Mouse (Mus musculus) retina, postnatal 7 days (tissue): ENCODE results near the gene Pde3a.
"Not testable (repeated sequence)": the region's sequence is repeated elsewhere in the genome, so short reads cannot be mapped to it uniquely, and the experiment has no call there.

Experiments used
- DNase-seq: peaks from one replicate; pipeline ENCODE4 v3.0.0-alpha.2; 2012; ENCODE audit warnings: low read depth, low spot score

Pde3a gene

GRCm38 (mm10) chr6:141327134-141327533 lies 78.1 kb downstream of the Pde3a start:
- DNase-seq = not testable (repeated sequence)

DNA sequence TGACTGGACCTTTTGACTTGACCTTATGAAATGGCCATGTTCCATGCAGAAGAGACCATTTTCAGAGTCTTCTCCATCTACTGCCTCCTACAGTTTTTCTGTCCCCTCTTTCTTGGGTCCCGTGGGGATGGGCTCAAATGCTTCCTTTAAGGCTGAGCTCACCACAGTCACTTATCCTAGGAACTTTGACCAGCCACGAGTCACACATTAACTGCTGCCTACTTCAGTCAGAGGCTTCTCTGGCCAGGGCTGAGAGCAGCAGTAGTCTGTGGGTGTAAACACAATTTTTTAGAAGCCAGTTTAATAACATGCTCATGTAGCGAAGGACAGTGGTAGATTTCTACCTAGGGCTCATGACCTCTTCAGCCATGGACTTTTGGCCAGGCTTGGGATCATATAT lies 79.0 kb downstream of the Pde3a start:
- DNase-seq = no peak

- DNase-seq = no peak
Measured at GRCm38 (mm10) chr6:141331464-141331863, 82.4 kb downstream of the Pde3a start.

- DNase-seq = no peak
Measured at GRCm38 (mm10) chr6:141332613-141333165, 83.6 kb downstream of the Pde3a start.

DNA sequence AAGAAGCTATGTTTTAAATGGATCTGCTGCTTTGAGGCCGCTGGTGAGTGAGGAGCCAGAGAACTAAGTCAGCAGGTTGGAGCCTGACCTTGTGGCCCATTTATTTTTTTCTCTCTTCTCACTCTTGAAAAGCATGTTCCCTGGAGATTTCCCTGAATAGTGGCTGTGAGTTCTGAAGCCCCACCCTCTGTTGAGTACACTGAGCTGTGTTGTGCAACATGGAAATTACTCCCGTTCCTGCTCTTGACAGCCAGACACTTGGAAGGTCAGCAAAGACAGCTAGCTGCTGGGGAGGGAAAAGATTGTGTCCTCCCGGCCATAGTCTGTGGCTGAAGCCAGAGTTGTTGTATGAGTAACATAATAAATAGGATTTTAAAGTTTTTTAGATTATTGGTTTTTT lies 84.2 kb downstream of the Pde3a start:
- no peak for DNase-seq

GRCm38 (mm10) chr6:141335878-141336277 lies 86.8 kb downstream of the Pde3a start:
- no peak for DNase-seq

DNA sequence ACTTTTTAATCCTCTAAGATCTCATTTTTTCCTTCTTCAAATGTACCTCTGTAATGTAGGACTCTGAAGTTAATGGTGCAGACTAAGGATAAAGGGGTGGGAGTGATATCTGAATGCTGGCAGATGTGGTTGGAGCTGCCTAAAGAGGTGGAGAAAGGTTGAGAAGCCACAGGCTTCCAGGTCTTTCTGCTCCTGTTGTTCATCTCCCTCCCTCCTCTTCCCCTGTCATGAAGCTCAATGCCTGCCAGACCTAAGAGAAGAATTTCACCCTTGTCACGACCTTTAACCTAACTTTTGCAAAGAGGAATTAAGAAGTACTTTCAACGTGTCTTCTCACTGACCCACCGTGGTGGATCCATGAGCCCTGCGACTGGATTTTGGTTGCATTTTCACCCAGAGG lies 87.4 kb downstream of the Pde3a start:
- DNase-seq = no peak

DNA sequence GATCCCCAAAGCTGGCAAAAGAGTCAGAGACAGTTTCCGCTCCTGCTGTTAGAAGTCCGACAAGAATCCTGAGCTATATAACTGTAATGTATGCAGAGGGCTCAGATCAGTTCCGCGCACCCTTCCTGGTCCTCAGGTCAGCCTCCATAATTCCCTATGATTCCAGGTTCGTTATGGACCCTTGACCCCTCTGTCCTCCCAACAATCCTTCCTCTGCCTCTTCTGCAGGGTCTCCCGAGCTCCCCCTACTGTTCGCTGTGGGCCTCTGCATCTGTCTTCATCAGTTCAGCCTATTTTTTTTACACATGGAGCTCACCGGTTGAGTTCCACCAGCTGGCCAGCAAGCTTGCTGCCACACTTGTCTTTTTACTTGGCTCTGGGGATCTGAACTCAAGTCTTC lies 88.6 kb downstream of the Pde3a start:
- DNase-seq = no peak

DNA sequence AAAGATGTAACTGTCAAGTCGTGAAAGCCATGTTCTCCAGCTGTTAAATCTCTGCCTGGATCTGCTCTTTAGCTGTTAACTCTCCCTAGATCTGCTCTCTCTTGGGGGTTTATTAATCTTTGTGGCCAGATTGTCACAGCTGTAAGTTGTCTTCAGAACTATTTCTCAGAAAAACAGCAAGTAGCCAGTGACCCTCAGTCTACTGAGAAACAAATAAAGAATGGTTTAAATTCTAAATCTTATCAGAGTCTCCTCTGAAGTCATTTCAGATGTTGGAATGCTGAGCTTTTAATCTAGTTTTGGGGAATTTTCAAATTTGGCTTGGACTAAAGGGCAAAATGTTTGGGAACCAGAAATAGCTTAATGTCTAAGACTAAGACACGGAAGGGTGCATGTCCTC lies 92.3 kb downstream of the Pde3a start:
- no peak for DNase-seq

DNA sequence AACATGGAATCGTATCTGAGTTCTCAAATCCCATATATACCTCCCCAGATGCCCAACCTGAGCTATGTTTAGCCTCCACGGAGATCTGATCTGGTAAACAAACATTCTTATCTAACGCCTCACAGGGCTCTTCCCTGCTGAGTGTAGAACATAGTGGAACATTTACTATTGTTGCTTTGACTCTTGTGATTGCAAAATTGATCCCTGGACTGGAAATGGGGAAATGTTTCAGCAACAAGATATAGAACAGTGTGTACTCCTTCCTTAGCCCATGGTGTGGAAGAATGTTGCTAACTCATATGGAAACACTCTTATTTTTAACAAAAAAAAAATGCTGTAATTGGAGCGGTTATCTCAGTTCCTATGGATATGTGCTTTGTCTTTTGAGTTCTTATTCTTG lies 98.8 kb downstream of the Pde3a start:
- DNase-seq = no peak

GRCm38 (mm10) chr6:141348542-141348941 lies 99.5 kb downstream of the Pde3a start:
- no peak for DNase-seq

- no peak for DNase-seq
Measured at GRCm38 (mm10) chr6:141350261-141350660, 101.2 kb downstream of the Pde3a start.

DNA sequence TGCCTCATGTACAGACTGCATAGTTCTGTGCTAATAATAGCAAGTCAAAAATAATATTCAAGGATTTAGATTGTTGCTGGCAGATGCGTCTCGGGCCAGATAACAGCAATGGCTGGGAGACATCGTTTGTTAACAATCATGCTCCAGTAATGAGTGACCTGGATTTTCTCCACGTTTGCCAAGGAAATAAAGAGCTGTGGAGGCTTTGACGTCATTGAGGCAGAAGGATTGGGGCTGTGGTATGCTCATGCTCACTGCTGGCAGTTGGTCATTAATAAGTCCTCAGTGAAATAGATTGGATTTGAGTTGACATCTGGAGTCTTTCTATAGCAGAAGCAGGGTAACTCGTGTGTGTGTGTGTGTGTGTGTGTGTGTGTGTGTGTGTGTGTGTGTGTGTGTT lies 103.2 kb downstream of the Pde3a start:
- DNase-seq = peak; percentile 57

GRCm38 (mm10) chr6:141363664-141364063 lies 114.6 kb downstream of the Pde3a start:
- no peak for DNase-seq

- DNase-seq = no peak
Measured at GRCm38 (mm10) chr6:141367037-141367436, 118.0 kb downstream of the Pde3a start.

- no peak for DNase-seq
Measured at GRCm38 (mm10) chr6:141372697-141373096, 123.6 kb downstream of the Pde3a start.

DNA sequence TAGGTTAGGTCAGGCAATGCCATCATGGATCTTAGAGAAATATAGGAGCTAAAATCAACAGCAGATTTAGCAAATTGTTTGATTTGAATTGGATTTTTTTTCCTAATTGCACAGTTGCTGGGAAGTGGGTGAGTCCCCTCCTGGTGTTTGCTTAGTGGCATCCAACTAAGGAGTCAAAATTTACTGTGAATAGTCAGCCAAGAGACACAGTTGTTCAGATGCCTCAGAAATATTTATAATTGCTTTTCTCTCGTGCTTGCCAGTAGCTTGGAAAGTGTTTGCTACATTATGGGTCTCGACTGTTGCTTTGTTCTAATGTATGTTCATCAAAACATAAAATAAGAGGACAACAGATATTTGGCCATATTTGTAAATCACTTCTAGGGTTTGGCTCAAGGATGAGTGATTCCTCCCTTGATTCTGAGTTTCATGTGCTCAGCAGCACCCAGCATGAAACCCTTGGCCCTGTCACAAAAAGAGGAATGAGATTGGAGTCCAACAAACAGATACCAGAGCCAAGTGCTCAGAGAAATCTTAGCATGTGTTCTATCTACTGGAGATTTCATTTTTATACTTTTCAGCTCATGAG lies 125.5 kb downstream of the Pde3a start:
- DNase-seq = no peak

DNA sequence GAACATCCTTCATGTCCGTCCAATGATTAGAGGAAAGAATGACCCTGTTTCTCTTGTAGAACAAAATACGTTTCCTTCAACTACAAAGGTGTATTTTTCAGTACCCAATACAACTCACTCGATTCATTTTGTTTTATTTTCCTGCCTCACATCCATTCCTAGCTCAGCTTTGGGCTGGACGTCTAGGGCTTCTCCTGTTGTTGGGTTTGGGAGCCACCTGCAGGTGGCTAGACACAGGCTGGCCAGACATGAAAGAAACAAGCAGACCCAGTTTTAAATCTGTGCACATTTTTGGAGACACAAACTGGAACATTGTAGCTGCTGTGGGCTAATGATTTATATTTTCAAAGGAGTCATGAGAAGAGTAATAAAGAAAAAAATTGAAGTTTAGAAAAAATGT lies 126.1 kb downstream of the Pde3a start:
- no peak for DNase-seq

DNA sequence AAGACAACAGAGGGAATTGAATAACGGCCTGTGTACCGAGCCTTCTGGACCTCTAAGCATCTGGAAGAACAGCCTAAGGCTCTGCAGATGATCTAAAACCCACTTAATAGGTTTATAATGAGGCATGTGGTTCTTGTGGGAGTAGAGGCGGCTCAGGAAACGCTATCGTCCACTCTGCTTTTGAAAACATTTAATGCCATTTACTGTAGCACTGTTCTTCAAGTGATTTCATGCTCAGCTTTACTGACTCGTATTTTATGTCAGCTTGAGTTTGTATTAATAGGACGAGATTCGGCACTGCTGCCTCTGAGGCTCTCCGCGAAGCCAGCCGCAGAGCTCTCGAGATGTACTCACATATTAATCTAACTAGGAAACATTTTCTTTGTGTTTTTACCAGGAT lies 131.9 kb downstream of the Pde3a start:
- no peak for DNase-seq

DNA sequence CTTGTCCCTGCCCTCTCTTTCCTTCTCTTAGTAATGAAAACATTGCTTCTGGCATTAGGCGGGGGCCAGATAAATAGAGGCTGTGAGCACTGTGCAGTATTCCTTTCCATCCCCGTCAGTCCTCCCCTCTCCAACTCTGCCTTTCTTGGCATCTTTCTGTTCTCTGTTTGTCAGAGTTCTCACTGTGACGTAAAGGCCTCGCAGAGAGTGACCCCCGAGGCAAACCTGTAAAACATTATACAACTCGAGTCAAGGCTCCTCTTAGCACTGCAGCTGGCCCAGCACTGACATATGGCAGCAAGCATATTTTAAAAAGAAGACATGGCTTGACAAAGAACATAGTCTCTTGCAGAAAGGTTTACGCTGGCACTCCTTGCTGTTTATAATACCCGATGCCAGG lies 132.4 kb downstream of the Pde3a start:
- no peak for DNase-seq

DNA sequence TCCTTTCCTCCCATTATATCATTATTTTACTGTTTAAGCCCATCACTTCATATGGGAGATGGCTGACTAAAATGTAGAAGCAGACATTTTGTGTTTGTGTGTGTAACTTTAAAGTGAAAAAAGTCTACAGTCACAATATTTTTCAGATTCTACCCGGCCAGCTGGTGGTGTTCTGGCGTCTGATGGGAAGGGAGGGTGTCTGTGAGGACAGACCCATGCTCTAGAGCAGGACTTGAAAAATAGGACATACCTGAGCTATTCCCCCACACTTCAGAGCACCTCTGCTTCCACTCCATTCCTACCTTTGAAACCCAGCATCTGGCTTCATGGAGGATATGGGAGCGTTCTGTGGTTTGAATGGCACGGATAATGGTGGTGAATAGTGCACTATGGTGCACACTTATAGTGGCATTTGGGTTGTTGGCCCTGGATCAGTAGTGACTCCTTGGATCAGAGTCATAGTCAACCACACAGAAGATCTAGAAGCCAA lies 132.9 kb downstream of the Pde3a start:
- no peak for DNase-seq

- no peak for DNase-seq
Measured at GRCm38 (mm10) chr6:141388104-141388503, 139.0 kb downstream of the Pde3a start.

GRCm38 (mm10) chr6:141395926-141396325 lies 146.9 kb downstream of the Pde3a start:
- no peak for DNase-seq

DNA sequence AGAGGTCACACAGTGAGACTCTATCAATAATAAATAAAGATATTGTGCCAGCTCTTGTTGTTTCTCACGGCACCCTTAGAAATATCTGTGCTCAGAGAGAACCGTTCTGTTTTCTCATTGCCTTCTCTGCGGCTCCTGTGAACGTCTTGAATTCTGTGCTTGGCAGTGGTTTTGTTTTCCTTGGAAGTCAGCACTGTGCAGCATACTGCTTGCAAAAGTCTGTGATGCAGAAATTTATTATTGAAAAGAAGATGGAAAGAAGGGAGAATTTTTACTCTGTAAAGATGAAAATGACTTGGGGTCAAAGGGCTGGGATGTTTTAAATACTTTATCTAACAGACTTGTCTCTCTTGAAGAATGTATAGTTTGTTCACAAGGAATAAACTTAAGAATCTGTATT lies 150.3 kb downstream of the Pde3a start:
- DNase-seq = no peak
